Mouse (Mus musculus) embryonic facial prominence, embryonic 11.5 days (tissue): Measurements from ENCODE around the gene Csnk1g1. TPM values are rescaled to one million over a fixed set of nuclear protein-coding genes. Genes with fewer than 3 reads are reported as not detected.
A peak's percentile ranks its signal among the peaks of the same experiment; 100 is the strongest.

Experiments used
- ATAC-seq: fragments of 200-750 bp; cut with Nextera tagmentation; replicated peaks from 2 replicates; pipeline ENCODE4 v1.8.0; 2017; ENCODE audit warnings: low read depth; ENCODE audit not compliant: insufficient number of reproducible peaks, low FRiP score, low TSS enrichment
- DNase-seq: peaks from one replicate; pipeline ENCODE4 v3.0.0-alpha.2; 2015; ENCODE audit warnings: low spot score
- H3K27ac ChIP-seq: fragments of 300-500 bp; sonication (generic); replicated peaks from 2 replicates; pipeline ENCODE4 v1.5.1; 2014; ENCODE audit warnings: mild to moderate bottlenecking, low read depth, low read length, control low read depth
- H3K27me3 ChIP-seq: fragments of 300-500 bp; sonication (generic); 2 replicates; pipeline ENCODE4 v1.6.1; 2014; ENCODE audit warnings: mild to moderate bottlenecking, low read length, moderate library complexity, mixed read lengths; ENCODE audit not compliant: control insufficient read depth, insufficient read depth
- H3K36me3 ChIP-seq: fragments of 300-500 bp; sonication (generic); replicated peaks from 2 replicates; pipeline ENCODE4 v1.6.1; 2014; ENCODE audit warnings: low read depth, mild to moderate bottlenecking, low read length, moderate library complexity, mixed read lengths; ENCODE audit not compliant: control insufficient read depth, insufficient read depth
- H3K4me1 ChIP-seq: fragments of 300-500 bp; sonication (generic); 2 replicates; pipeline ENCODE4 v1.6.1; 2014; ENCODE audit warnings: low read length, mixed read lengths; ENCODE audit not compliant: control insufficient read depth, insufficient read depth
- H3K4me2 ChIP-seq: fragments of 300-500 bp; sonication (generic); 2 replicates; pipeline ENCODE4 v1.6.1; 2014; ENCODE audit warnings: low read depth, mild to moderate bottlenecking, control low read depth, low read length, moderate library complexity
- H3K4me3 ChIP-seq: fragments of 300-500 bp; sonication (generic); 2 replicates; pipeline ENCODE4 v1.5.1; 2014; ENCODE audit warnings: low read depth, low read length, control low read depth
- H3K9ac ChIP-seq: fragments of 300-500 bp; sonication (generic); replicated peaks from 2 replicates; pipeline ENCODE4 v1.6.1; 2014; ENCODE audit warnings: mild to moderate bottlenecking, control low read depth, low read length
- H3K9me3 ChIP-seq: fragments of 300-500 bp; sonication (generic); replicated peaks from 2 replicates; pipeline ENCODE4 v1.6.1; 2016; ENCODE audit warnings: mild to moderate bottlenecking, low read length, inconsistent platforms, mixed read lengths; ENCODE audit not compliant: control insufficient read depth
- WGBS: fragments of 180-500 bp; shearing (Covaris S2); extraction: QIAGEN DNeasy Blood & Tissue Kit; methylation state at CpG from one replicate; pipeline ENCODE4 v1.1.7; 2014; 5-methylcytosine and 5-hydroxymethylcytosine counted together
- polyA plus RNA-seq: library from polyadenylated mRNA; unstranded; fragments of >200 nt; fragmentation: Nextera tagmentation; extraction: Ambion mirVana; gene quantifications from 2 replicates; pipeline ENCODE4 v1.2.1, GENCODE M21; 2014

Gene Csnk1g1
- polyA plus RNA-seq, 1 experiment from 2014 or later, result 17.3 TPM

- H3K9me3 ChIP-seq, result no peaks in the 10 kb centered on the region
- ATAC-seq (no peak), DNase-seq (no peak)
- H3K4me2 ChIP-seq, result peak overlapping the region; percentile 72; the same call in 1 of the 2 replicates
- peak overlapping the region; percentile 84 for H3K4me3 ChIP-seq
- WGBS, result 93% methylated on average over 3 of the region's 3 CpGs
- no peaks in the 10 kb centered on the region for H3K4me1 ChIP-seq
- peak overlapping the region; percentile 89 for H3K9ac ChIP-seq
- no peak overlapping the region for H3K27ac ChIP-seq
- H3K36me3 ChIP-seq, result peaks cover 15% of the 10 kb centered on the region
- no peaks in the 10 kb centered on the region for H3K27me3 ChIP-seq
Observed at GRCm38 (mm10) chr9:66061656-66062055, 152.9 kb downstream of the Csnk1g1 start.

- Histone ChIP-seq H3K4me2 (no peak overlapping the region), H3K4me1 (no peaks in the 10 kb centered on the region), H3K36me3 (peaks cover 15% of the 10 kb centered on the region), H3K9ac (no peak overlapping the region), H3K27me3 (peaks cover 8% of the 10 kb centered on the region; the same call in 1 of the 2 replicates), H3K27ac (no peak overlapping the region), H3K9me3 (no peaks in the 10 kb centered on the region), H3K4me3 (no peak overlapping the region)
- ATAC-seq (no peak), DNase-seq (no peak)
- WGBS, result 90% methylated on average over 3 of the region's 3 CpGs
Observed at GRCm38 (mm10) chr9:66063446-66063845, 154.7 kb downstream of the Csnk1g1 start.

GRCm38 (mm10) chr9:66064316-66064715, 155.6 kb downstream of the Csnk1g1 start:
- DNase-seq (no peak), ATAC-seq (no peak)
- H3K36me3 ChIP-seq, result peaks cover 15% of the 10 kb centered on the region
- peaks cover 13% of the 10 kb centered on the region; the same call in 1 of the 2 replicates for H3K27me3 ChIP-seq
- no peaks in the 10 kb centered on the region for H3K9me3 ChIP-seq
- H3K4me3 ChIP-seq, result no peak overlapping the region
- H3K27ac ChIP-seq, result no peak overlapping the region
- peaks cover 2% of the 10 kb centered on the region for H3K4me1 ChIP-seq
- 95% methylated on average over 11 of the region's 11 CpGs for WGBS
- H3K9ac ChIP-seq, result no peak overlapping the region
- no peak overlapping the region for H3K4me2 ChIP-seq

- no peak for DNase-seq
- Histone ChIP-seq H3K4me1 (peaks cover 2% of the 10 kb centered on the region), H3K27ac (no peak overlapping the region), H3K27me3 (peaks cover 13% of the 10 kb centered on the region), H3K9ac (no peak overlapping the region), H3K4me2 (no peak overlapping the region), H3K9me3 (no peaks in the 10 kb centered on the region), H3K4me3 (no peak overlapping the region), H3K36me3 (peaks cover 15% of the 10 kb centered on the region)
- no peak for ATAC-seq
- WGBS, result 83% methylated on average over 3 of the region's 3 CpGs
Observed at GRCm38 (mm10) chr9:66066791-66067190, 158.1 kb downstream of the Csnk1g1 start.

GRCm38 (mm10) chr9:66067542-66067941, 158.8 kb downstream of the Csnk1g1 start:
- peak; percentile 49 for DNase-seq
- ATAC-seq, result no peak

GRCm38 (mm10) chr9:66068056-66068455, 159.3 kb downstream of the Csnk1g1 start:
- no peak overlapping the region for H3K4me3 ChIP-seq
- WGBS, result 59% methylated on average over 4 of the region's 4 CpGs
- H3K9me3 ChIP-seq, result no peaks in the 10 kb centered on the region
- H3K9ac ChIP-seq, result no peak overlapping the region
- H3K4me2 ChIP-seq, result no peak overlapping the region
- peaks cover 14% of the 10 kb centered on the region for H3K36me3 ChIP-seq
- peaks cover 2% of the 10 kb centered on the region for H3K4me1 ChIP-seq
- peaks cover 13% of the 10 kb centered on the region for H3K27me3 ChIP-seq
- H3K27ac ChIP-seq, result no peak overlapping the region
- ATAC-seq, result no peak
- DNase-seq, result no peak

More at GRCm38 (mm10) chr9:66067542-66067941, 158.8 kb downstream of the Csnk1g1 start:
- WGBS, result 26% methylated on average over 5 of the region's 5 CpGs
- H3K9ac ChIP-seq, result no peak overlapping the region
- no peak overlapping the region for H3K4me2 ChIP-seq
- H3K4me1 ChIP-seq, result peaks cover 2% of the 10 kb centered on the region
- H3K27me3 ChIP-seq, result peaks cover 13% of the 10 kb centered on the region
- peaks cover 15% of the 10 kb centered on the region for H3K36me3 ChIP-seq
- H3K27ac ChIP-seq, result no peak overlapping the region
- no peak overlapping the region for H3K4me3 ChIP-seq
- H3K9me3 ChIP-seq, result no peaks in the 10 kb centered on the region

GRCm38 (mm10) chr9:66068971-66069391, 160.3 kb downstream of the Csnk1g1 start:
- no peak for ATAC-seq
- Histone ChIP-seq H3K9me3 (no peaks in the 10 kb centered on the region), H3K4me1 (peaks cover 2% of the 10 kb centered on the region), H3K27me3 (peaks cover 13% of the 10 kb centered on the region), H3K27ac (no peak overlapping the region), H3K36me3 (peaks cover 8% of the 10 kb centered on the region), H3K4me2 (peak overlapping the region; percentile 91), H3K4me3 (peak overlapping the region; percentile 50), H3K9ac (peak overlapping the region; percentile 57)
- DNase-seq, result peak; percentile 31
- 1% methylated on average over 30 of the region's 30 CpGs for WGBS

- Histone ChIP-seq H3K4me2 (peak within 1 kb of the TSS; percentile 91), H3K4me1 (peaks cover 2% of the 10 kb centered on the region), H3K9me3 (no peaks in the 10 kb centered on the region), H3K27ac (no peak within 1 kb of the TSS), H3K4me3 (peak within 1 kb of the TSS; percentile 50), H3K36me3 (peaks cover 4% of the 10 kb centered on the region; the same call in 1 of the 2 replicates), H3K27me3 (peaks cover 13% of the 10 kb centered on the region), H3K9ac (peak within 1 kb of the TSS; percentile 57)
- ATAC-seq (peak; percentile 79), DNase-seq (peak; percentile 82)
- under 1% methylated on average over 22 of the region's 22 CpGs for WGBS
Observed at GRCm38 (mm10) chr9:66069583-66069982, 160.9 kb downstream of the Csnk1g1 start, which contains the start of gene Snx22. Gene Snx22 (minus strand): TSS chr9:66069719.
